Mouse (Mus musculus): Measurements from ENCODE around the gene Dynlt1f. TPM values are rescaled to one million over a fixed set of nuclear protein-coding genes. Genes with fewer than 3 reads are reported as not detected.

Gene Dynlt1f
- polyA plus RNA-seq (2017; shearing (Covaris generic)): 52.2 TPM

GRCm38 (mm10) chr17:6655567-6656281 is at the start of gene Dynlt1f:
TSS of gene Dynlt1f (minus strand) at chr17:6655900.

GRCm38 (mm10) chr17:6658801-6659200 is 3.1 kb upstream of the Dynlt1f start, which contains the start of gene Sytl3:
TSS of gene Sytl3 (plus strand) at chr17:6659093.

DNA sequence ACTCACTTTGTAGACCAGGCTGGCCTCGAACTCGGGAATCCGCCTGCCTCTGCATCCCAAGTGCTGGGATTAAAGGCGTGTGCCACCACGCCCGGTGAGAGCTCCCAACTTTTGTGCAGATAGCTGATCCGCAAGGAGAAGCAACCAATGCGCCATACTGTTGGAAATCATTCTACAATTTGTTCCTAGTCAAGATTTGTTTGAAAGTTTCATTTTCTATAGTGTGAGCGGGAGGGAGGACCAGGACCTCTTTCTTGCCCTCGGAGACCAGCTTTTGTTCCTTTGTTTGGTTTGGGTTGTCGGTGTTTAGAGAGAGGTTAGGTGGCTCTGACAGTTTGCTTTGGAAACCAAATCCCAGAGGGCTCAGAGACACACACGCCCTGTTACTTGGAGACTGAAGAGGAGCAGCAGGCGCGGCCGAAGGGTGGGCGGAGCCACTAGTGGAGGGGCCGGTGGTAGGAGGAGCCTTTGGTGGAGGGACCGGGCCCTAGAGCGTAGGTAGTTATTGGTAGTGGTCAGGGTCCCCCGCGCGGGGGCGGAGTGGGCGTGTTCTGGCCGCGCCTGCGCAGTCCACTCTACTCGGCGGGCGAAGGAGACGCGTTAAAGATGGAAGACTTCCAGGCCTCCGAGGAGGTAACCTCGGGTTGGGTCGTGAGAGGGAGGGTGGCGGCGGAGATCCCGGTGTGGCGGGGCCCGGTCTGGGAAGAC is 54.3 kb downstream of the Dynlt1f start, which contains the start of gene Dynlt1c:
Gene Dynlt1c, plus strand, starts transcription at position 468 of the 708 bp plus-strand sequence.

Other genes starting within 250 kb of the Dynlt1f start
- gene Dynlt1b, start 225.8 kb downstream of the Dynlt1f start, polyA plus RNA-seq (2017; shearing (Covaris generic)): 39.7 TPM
- 23.1 TPM for gene Dynlt1c, start 54.2 kb downstream of the Dynlt1f start, polyA plus RNA-seq (2017; shearing (Covaris generic))
- 239 TPM for gene Sytl3, start 3.2 kb upstream of the Dynlt1f start, polyA plus RNA-seq (2017; shearing (Covaris generic))
- gene Ezr, start 126.9 kb upstream of the Dynlt1f start, polyA plus RNA-seq (2017; shearing (Covaris generic)): 553 TPM

Measured in effector memory CD4-positive, alpha-beta T cell, adult 7 months (primary cell).